Mouse (Mus musculus): Measurements from ENCODE around the gene Efcab9. TPM values are rescaled to one million over a fixed set of nuclear protein-coding genes. Genes with fewer than 3 reads are reported as not detected.

The Efcab9 gene
- total and polyA plus RNA-seq, 3 experiments = 0.77 to 1.3 TPM; not detected in 1

- Histone ChIP-seq H3K9ac (ENCODE audit: control insufficient read depth, low read depth, low read length, poor library complexity, severe bottlenecking) (no peak overlapping the region), H3K27me3 (ENCODE audit: control insufficient read depth in 1 of 2, insufficient read depth in 2 of 2, low read length in 2 of 2) (no peaks in the 10 kb centered on the region), H3K4me1 (ENCODE audit: control insufficient read depth in 1 of 2, insufficient read depth in 2 of 2, low read length in 2 of 2) (no peaks in the 10 kb centered on the region), H3K27ac (ENCODE audit: control insufficient read depth, low read depth, low read length) (no peak overlapping the region), H3K9me3 (replicated peaks; ENCODE audit: insufficient read depth, low read length) (no peaks in the 10 kb centered on the region), H3K79me2 (ENCODE audit: control insufficient read depth, insufficient read depth, low read length, poor library complexity) (no peaks in the 10 kb centered on the region), H3K4me3 (ENCODE audit: control insufficient read depth in 1 of 2, insufficient read depth in 1 of 2, low read depth in 2 of 2, low read length in 2 of 2) (no peak overlapping the region), H3K36me3 (ENCODE audit: control insufficient read depth in 1 of 2, insufficient read depth in 2 of 2, low read length in 2 of 2) (no peaks in the 10 kb centered on the region)
- DNase-seq (ENCODE audit: low read depth, low spot score) = no peak
- TF ChIP-seq HCFC1 (IDR thresholded peaks at IDR 0.05; ENCODE audit: low read depth, low read length) (no peak), CHD1 (IDR thresholded peaks at IDR 0.05; ENCODE audit: low read depth, low read length) (no peak), SIN3A (IDR thresholded peaks at IDR 0.05; ENCODE audit: low read length) (no peak), TCF12 (IDR thresholded peaks at IDR 0.05; ENCODE audit: low read depth, low read length) (no peak), MEF2A (IDR thresholded peaks at IDR 0.05; ENCODE audit: extremely low read depth, insufficient replicate concordance, low read depth, low read length, poor library complexity, severe bottlenecking) (no peak), POLR2AphosphoS5 (IDR thresholded peaks at IDR 0.05; ENCODE audit: borderline replicate concordance, low read depth, low read length) (no peak), TAL1 (IDR thresholded peaks at IDR 0.05; ENCODE audit: low read length) (no peak), MAFK (IDR thresholded peaks at IDR 0.05; ENCODE audit: borderline replicate concordance, low read depth, low read length) (no peak)
Observed at GRCm38 (mm10) chr11:32571103-32571502, 39.2 kb upstream of the Efcab9 start.

- Histone ChIP-seq H3K27me3 (ENCODE audit: control insufficient read depth in 1 of 2, insufficient read depth in 2 of 2, low read length in 2 of 2) (no peaks in the 10 kb centered on the region), H3K27ac (ENCODE audit: control insufficient read depth, low read depth, low read length) (no peak overlapping the region), H3K9me3 (replicated peaks; ENCODE audit: insufficient read depth, low read length) (no peaks in the 10 kb centered on the region), H3K9ac (ENCODE audit: control insufficient read depth, low read depth, low read length, poor library complexity, severe bottlenecking) (no peak overlapping the region), H3K36me3 (ENCODE audit: control insufficient read depth in 1 of 2, insufficient read depth in 2 of 2, low read length in 2 of 2) (peaks cover 0 to 7% of the 10 kb centered on the region in 2 experiments; a peak in 2 of 4 replicates), H3K79me2 (ENCODE audit: control insufficient read depth, insufficient read depth, low read length, poor library complexity) (no peaks in the 10 kb centered on the region), H3K4me1 (ENCODE audit: control insufficient read depth in 1 of 2, insufficient read depth in 2 of 2, low read length in 2 of 2) (peaks cover 4 to 19% of the 10 kb centered on the region in 2 experiments; a peak in 3 of 4 replicates), H3K4me3 (ENCODE audit: control insufficient read depth in 1 of 2, insufficient read depth in 1 of 2, low read depth in 2 of 2, low read length in 2 of 2) (no peak overlapping the region)
- TF ChIP-seq CHD1 (IDR thresholded peaks at IDR 0.05; ENCODE audit: low read depth, low read length) (no peak), MYC (IDR thresholded peaks at IDR 0.05; ENCODE audit: low read depth, low read length) (no peak), POLR2A (IDR thresholded peaks at IDR 0.05; ENCODE audit: control insufficient read depth in 1 of 2, insufficient read depth in 1 of 2, low read depth in 1 of 2, low read length in 2 of 2, poor library complexity in 1 of 2) (no peak), ZNF384 (IDR thresholded peaks at IDR 0.05; ENCODE audit: low read depth, low read length) (no peak), MAX (IDR thresholded peaks at IDR 0.05; ENCODE audit: low read length) (no peak), UBTF (IDR thresholded peaks at IDR 0.05; ENCODE audit: borderline replicate concordance, insufficient read depth, low read depth, low read length) (no peak), ZKSCAN1 (IDR thresholded peaks at IDR 0.05; ENCODE audit: low read depth, low read length) (no peak), MAZ (IDR thresholded peaks at IDR 0.05; ENCODE audit: low read depth, low read length) (no peak), MXI1 (IDR thresholded peaks at IDR 0.05; ENCODE audit: low read depth, low read length) (no peak), E2F4 (IDR thresholded peaks at IDR 0.05; ENCODE audit: borderline replicate concordance, low read depth, low read length) (no peak), GATA1 (IDR thresholded peaks at IDR 0.05; ENCODE audit: low read depth, low read length) (no peak), NRF1 (IDR thresholded peaks at IDR 0.05; ENCODE audit: insufficient read depth, low read depth, low read length, poor library complexity, severe bottlenecking) (no peak), NELFE (IDR thresholded peaks at IDR 0.05; ENCODE audit: low read depth, low read length) (no peak), MYB (IDR thresholded peaks at IDR 0.05; ENCODE audit: low read depth, low read length) (no peak), RAD21 (IDR thresholded peaks at IDR 0.05; ENCODE audit: low read depth, low read length) (no peak), CHD2 (IDR thresholded peaks at IDR 0.05; ENCODE audit: low read length) (no peak), ETS1 (IDR thresholded peaks at IDR 0.05; ENCODE audit: low read depth, low read length) (no peak), MEF2A (IDR thresholded peaks at IDR 0.05; ENCODE audit: extremely low read depth, insufficient replicate concordance, low read depth, low read length, poor library complexity, severe bottlenecking) (no peak), POLR2AphosphoS5 (IDR thresholded peaks at IDR 0.05; ENCODE audit: borderline replicate concordance, low read depth, low read length) (no peak)
- DNase-seq (ENCODE audit: low read depth, low spot score) = no peak
Observed at GRCm38 (mm10) chr11:32568637-32569293, 36.9 kb upstream of the Efcab9 start.

Measured in MEL (cell line).